Mouse (Mus musculus) embryonic facial prominence, embryonic 15.5 days (tissue): ENCODE data around the gene Phb2. TPM values are rescaled to one million over a fixed set of nuclear protein-coding genes. Genes with fewer than 3 reads are reported as not detected.

ENCODE experiments used
- ATAC-seq: fragments of 200-750 bp; cut with Nextera tagmentation; 2 replicates; pipeline ENCODE4 v1.8.0; 2017; ENCODE audit warnings: low read depth, moderate TSS enrichment; ENCODE audit not compliant: insufficient number of reproducible peaks, low FRiP score, low TSS enrichment
- H3K27ac ChIP-seq: fragments of 300-500 bp; sonication (generic); replicated peaks from 2 replicates; pipeline ENCODE4 v1.5.1; 2015; ENCODE audit warnings: mild to moderate bottlenecking, inconsistent platforms
- H3K27me3 ChIP-seq: fragments of 300-500 bp; sonication (generic); 2 replicates; pipeline ENCODE4 v1.6.1; 2015; ENCODE audit warnings: inconsistent platforms
- H3K36me3 ChIP-seq: fragments of 300-500 bp; sonication (generic); 2 replicates; pipeline ENCODE4 v1.6.1; 2015; ENCODE audit warnings: mild to moderate bottlenecking, inconsistent platforms
- H3K4me1 ChIP-seq: fragments of 300-500 bp; sonication (generic); 2 replicates; pipeline ENCODE4 v1.6.1; 2015; ENCODE audit warnings: inconsistent platforms
- H3K4me2 ChIP-seq: fragments of 300-500 bp; sonication (generic); replicated peaks from 2 replicates; pipeline ENCODE4 v1.6.1; 2015; ENCODE audit warnings: mild to moderate bottlenecking, inconsistent platforms
- H3K4me3 ChIP-seq: fragments of 300-500 bp; sonication (generic); replicated peaks from 2 replicates; pipeline ENCODE4 v1.5.1; 2015; ENCODE audit warnings: mild to moderate bottlenecking, inconsistent platforms
- H3K9ac ChIP-seq: fragments of 300-500 bp; sonication (generic); 2 replicates; pipeline ENCODE4 v1.6.1; 2015; ENCODE audit warnings: inconsistent platforms
- H3K9me3 ChIP-seq: fragments of 300-500 bp; sonication (generic); replicated peaks from 2 replicates; pipeline ENCODE4 v1.6.1; 2016; ENCODE audit warnings: inconsistent platforms
- WGBS: fragments of 180-500 bp; shearing (Covaris S2); methylation state at CpG from one replicate; pipeline ENCODE4 v1.1.7; 2015; 5-methylcytosine and 5-hydroxymethylcytosine counted together
- polyA plus RNA-seq: library from polyadenylated mRNA; unstranded; fragments of >200 nt; fragmentation: Nextera tagmentation; extraction: Ambion mirVana; gene quantifications from 2 replicates; pipeline ENCODE4 v1.2.1, GENCODE M21; 2015

Gene Phb2
- polyA plus RNA-seq, 1 experiment from 2014 or later = 301 TPM

- Histone ChIP-seq H3K27ac (no peak overlapping the region), H3K4me2 (no peak overlapping the region), H3K4me3 (no peak overlapping the region), H3K27me3 (no peaks in the 10 kb centered on the region), H3K9me3 (no peaks in the 10 kb centered on the region), H3K36me3 (no peaks in the 10 kb centered on the region), H3K4me1 (no peaks in the 10 kb centered on the region), H3K9ac (no peak overlapping the region)
- no peak for ATAC-seq
- 86% methylated on average over 10 of the region's 10 CpGs for WGBS
Observed at GRCm38 (mm10) chr6:124724472-124724871, 12.3 kb downstream of the Phb2 start.

- no peak for ATAC-seq
- Histone ChIP-seq H3K4me1 (peaks cover 5% of the 10 kb centered on the region; the same call in 1 of the 2 replicates), H3K9me3 (no peaks in the 10 kb centered on the region), H3K27me3 (no peaks in the 10 kb centered on the region), H3K36me3 (no peaks in the 10 kb centered on the region), H3K27ac (no peak overlapping the region), H3K4me3 (no peak overlapping the region), H3K4me2 (no peak overlapping the region), H3K9ac (no peak overlapping the region)
- WGBS = 85% methylated on average over 10 of the region's 10 CpGs
Observed at GRCm38 (mm10) chr6:124728621-124729020, 16.5 kb downstream of the Phb2 start.

- ATAC-seq = no peak
- H3K4me3 ChIP-seq = no peak overlapping the region
- no peaks in the 10 kb centered on the region for H3K9me3 ChIP-seq
- WGBS = 79% methylated on average over 8 of the region's 8 CpGs
- peaks cover 5% of the 10 kb centered on the region; the same call in 1 of the 2 replicates for H3K4me1 ChIP-seq
- H3K9ac ChIP-seq = no peak overlapping the region
- no peak overlapping the region for H3K4me2 ChIP-seq
- no peak overlapping the region for H3K27ac ChIP-seq
- H3K27me3 ChIP-seq = no peaks in the 10 kb centered on the region
- no peaks in the 10 kb centered on the region for H3K36me3 ChIP-seq
Observed at GRCm38 (mm10) chr6:124729850-124730705, 17.9 kb downstream of the Phb2 start.

GRCm38 (mm10) chr6:124731038-124731437, 18.9 kb downstream of the Phb2 start:
- H3K4me3 ChIP-seq = no peak overlapping the region
- H3K4me2 ChIP-seq = no peak overlapping the region
- H3K27ac ChIP-seq = no peak overlapping the region
- H3K4me1 ChIP-seq = peaks cover 5% of the 10 kb centered on the region; the same call in 1 of the 2 replicates
- H3K27me3 ChIP-seq = no peaks in the 10 kb centered on the region
- ATAC-seq = no peak
- H3K36me3 ChIP-seq = no peaks in the 10 kb centered on the region
- H3K9me3 ChIP-seq = no peaks in the 10 kb centered on the region
- H3K9ac ChIP-seq = no peak overlapping the region
- 86% methylated on average over 7 of the region's 7 CpGs for whole genome bisulfite sequencing

- no peak for ATAC-seq
- no peak overlapping the region for H3K9ac ChIP-seq
- H3K4me2 ChIP-seq = no peak overlapping the region
- no peaks in the 10 kb centered on the region for H3K36me3 ChIP-seq
- H3K4me1 ChIP-seq = peaks cover 5% of the 10 kb centered on the region; the same call in 1 of the 2 replicates
- 0 out of 2 replicates have a peak overlapping the region, but pooled peaks have one; percentile 1 for H3K27ac ChIP-seq
- H3K4me3 ChIP-seq = no peak overlapping the region
- no peaks in the 10 kb centered on the region for H3K27me3 ChIP-seq
- WGBS = 45% methylated on average over 19 of the region's 19 CpGs
- no peaks in the 10 kb centered on the region for H3K9me3 ChIP-seq
Observed at GRCm38 (mm10) chr6:124732476-124733370, 20.6 kb downstream of the Phb2 start.

GRCm38 (mm10) chr6:124734417-124734816, 22.3 kb downstream of the Phb2 start:
- Histone ChIP-seq H3K9ac (no peak overlapping the region), H3K27me3 (no peaks in the 10 kb centered on the region), H3K36me3 (peaks cover 5% of the 10 kb centered on the region; the same call in 1 of the 2 replicates), H3K27ac (no peak overlapping the region), H3K4me1 (peaks cover 19% of the 10 kb centered on the region), H3K9me3 (no peaks in the 10 kb centered on the region), H3K4me3 (no peak overlapping the region), H3K4me2 (no peak overlapping the region)
- ATAC-seq = no peak
- 86% methylated on average over 3 of the region's 3 CpGs for WGBS

GRCm38 (mm10) chr6:124737040-124737439, 24.9 kb downstream of the Phb2 start:
- no peak for ATAC-seq
- H3K9ac ChIP-seq = no peak overlapping the region
- peaks cover 33% of the 10 kb centered on the region for H3K4me1 ChIP-seq
- no peaks in the 10 kb centered on the region for H3K27me3 ChIP-seq
- H3K4me3 ChIP-seq = no peak overlapping the region
- H3K36me3 ChIP-seq = peaks cover 5% of the 10 kb centered on the region; the same call in 1 of the 2 replicates
- no peak overlapping the region for H3K27ac ChIP-seq
- 85% methylated on average over 11 of the region's 11 CpGs for WGBS
- H3K4me2 ChIP-seq = no peak overlapping the region
- H3K9me3 ChIP-seq = no peaks in the 10 kb centered on the region

GRCm38 (mm10) chr6:124738511-124739023, 26.4 kb downstream of the Phb2 start, which contains the start of gene Ptpn6:
Gene Ptpn6 (minus strand): TSS chr6:124738714.
- H3K27ac ChIP-seq = peak within 1 kb of the TSS; percentile 99
- H3K4me3 ChIP-seq = peak within 1 kb of the TSS; percentile 68
- 29% methylated on average over 15 of the region's 15 CpGs for WGBS
- peaks cover 15% of the 10 kb centered on the region for H3K36me3 ChIP-seq
- H3K27me3 ChIP-seq = no peaks in the 10 kb centered on the region
- peak; percentile 48 for ATAC-seq
- no peak within 1 kb of the TSS for H3K9ac ChIP-seq
- peaks cover 30% of the 10 kb centered on the region for H3K4me1 ChIP-seq
- peak within 1 kb of the TSS; percentile 68 for H3K4me2 ChIP-seq
- H3K9me3 ChIP-seq = no peaks in the 10 kb centered on the region

GRCm38 (mm10) chr6:124739231-124739796, 27.2 kb downstream of the Phb2 start:
- Histone ChIP-seq H3K27ac (peak overlapping the region; percentile 99), H3K4me3 (0 out of 2 replicates have a peak overlapping the region, but pooled peaks have one; percentile 68), H3K36me3 (peaks cover 23% of the 10 kb centered on the region), H3K4me1 (peaks cover 30% of the 10 kb centered on the region), H3K9ac (no peak overlapping the region), H3K27me3 (no peaks in the 10 kb centered on the region), H3K9me3 (no peaks in the 10 kb centered on the region), H3K4me2 (peak overlapping the region; percentile 68)
- 73% methylated on average over 10 of the region's 10 CpGs for WGBS
- no peak for ATAC-seq

- peak overlapping the region; percentile 68 for H3K4me3 ChIP-seq
- H3K9me3 ChIP-seq = no peaks in the 10 kb centered on the region
- WGBS = under 1% methylated on average over 29 of the region's 29 CpGs
- peaks cover 30% of the 10 kb centered on the region for H3K36me3 ChIP-seq
- ATAC-seq = peak; percentile 9; the same call in 1 of the 2 replicates
- H3K27me3 ChIP-seq = no peaks in the 10 kb centered on the region
- peaks cover 40% of the 10 kb centered on the region for H3K4me1 ChIP-seq
- H3K9ac ChIP-seq = peak overlapping the region; percentile 83
- peak overlapping the region; percentile 68 for H3K4me2 ChIP-seq
- H3K27ac ChIP-seq = peak overlapping the region; percentile 99
Observed at GRCm38 (mm10) chr6:124740211-124740887, 28.2 kb downstream of the Phb2 start.
